Mouse (Mus musculus) hindbrain, embryonic 15.5 days (tissue): ENCODE data around the gene Gm14296. TPM values are rescaled to one million over a fixed set of nuclear protein-coding genes. Genes with fewer than 3 reads are reported as not detected.
"Not testable (repeated sequence)": the region's sequence is repeated elsewhere in the genome, so short reads cannot be mapped to it uniquely, and the experiment has no call there.

ENCODE experiments used
- ATAC-seq: fragments of 200-750 bp; cut with Nextera tagmentation; 2 replicates; pipeline ENCODE4 v1.8.0; 2017; ENCODE audit warnings: low read depth, moderate number of reproducible peaks, moderate TSS enrichment; ENCODE audit not compliant: low FRiP score
- H3K27ac ChIP-seq: fragments of 300-500 bp; sonication (generic); replicated peaks from 2 replicates; pipeline ENCODE4 v1.5.1; 2015; ENCODE audit warnings: mild to moderate bottlenecking, inconsistent platforms
- H3K27me3 ChIP-seq: fragments of 300-500 bp; sonication (generic); 2 replicates; pipeline ENCODE4 v1.6.1; 2015; ENCODE audit warnings: control low read depth, inconsistent platforms
- H3K36me3 ChIP-seq: fragments of 300-500 bp; sonication (generic); 2 replicates; pipeline ENCODE4 v1.6.1; 2015; ENCODE audit warnings: control low read depth, inconsistent platforms
- H3K4me1 ChIP-seq: fragments of 300-500 bp; sonication (generic); replicated peaks from 2 replicates; pipeline ENCODE4 v1.6.1; 2015; ENCODE audit warnings: control low read depth, inconsistent platforms
- H3K4me2 ChIP-seq: fragments of 300-500 bp; sonication (generic); 2 replicates; pipeline ENCODE4 v1.6.1; 2015; ENCODE audit warnings: moderate library complexity, mild to moderate bottlenecking, inconsistent platforms
- H3K4me3 ChIP-seq: fragments of 300-500 bp; sonication (generic); 2 replicates; pipeline ENCODE4 v1.5.1; 2015; ENCODE audit warnings: mild to moderate bottlenecking, inconsistent platforms
- H3K9ac ChIP-seq: fragments of 300-500 bp; sonication (generic); 2 replicates; pipeline ENCODE4 v1.6.1; 2015; ENCODE audit warnings: inconsistent platforms
- H3K9me3 ChIP-seq: fragments of 300-500 bp; sonication (generic); 2 replicates; pipeline ENCODE4 v1.6.1; 2016; ENCODE audit warnings: control low read depth, inconsistent platforms
- WGBS: fragments of 180-500 bp; shearing (Covaris S2); methylation state at CpG from one replicate; pipeline ENCODE4 v1.1.7; 2015; 5-methylcytosine and 5-hydroxymethylcytosine counted together
- polyA plus RNA-seq: library from polyadenylated mRNA; unstranded; fragments of >200 nt; fragmentation: Nextera tagmentation; extraction: Ambion mirVana; gene quantifications from 2 replicates; pipeline ENCODE4 v1.2.1, GENCODE M21; 2015

The Gm14296 gene
- 11.6 and 13.0 TPM in 2 replicates for polyA plus RNA-seq

GRCm38 (mm10) chr2:176927709-176928108 is at the start of gene Gm14296:
Gm14296 (minus strand) TSS chr2:176927809.
- not testable (repeated sequence) for H3K27ac ChIP-seq, H3K4me3 ChIP-seq, H3K9ac ChIP-seq, H3K4me1 ChIP-seq, H3K27me3 ChIP-seq, H3K9me3 ChIP-seq, ATAC-seq, H3K4me2 ChIP-seq, H3K36me3 ChIP-seq
- WGBS: no CpG with 5 or more reads among the region's 2 CpGs

- not testable (repeated sequence) for H3K4me3 ChIP-seq, H3K27me3 ChIP-seq, H3K9ac ChIP-seq, ATAC-seq, H3K9me3 ChIP-seq, H3K4me1 ChIP-seq, H3K4me2 ChIP-seq, H3K36me3 ChIP-seq, H3K27ac ChIP-seq
- no CpG with 5 or more reads among the region's 1 CpGs for WGBS
Observed at GRCm38 (mm10) chr2:176905464-176905863, 22.1 kb downstream of the Gm14296 start.

Other genes starting within 250 kb of the Gm14296 start
- gene Gm14305, start 219.5 kb downstream of the Gm14296 start, polyA plus RNA-seq: 33.1 and 36.1 TPM in 2 replicates
- 8.2 and 9.0 TPM in 2 replicates for gene Gm14295, start 129.2 kb downstream of the Gm14296 start, polyA plus RNA-seq
- gene Gm14408, start 96.7 kb downstream of the Gm14296 start, polyA plus RNA-seq: not detected in 2 replicates
- gene Gm14419, start 73.1 kb upstream of the Gm14296 start, polyA plus RNA-seq: 5.8 and 7.6 TPM in 2 replicates
- gene Gm14401, start 146.5 kb upstream of the Gm14296 start, polyA plus RNA-seq: not detected in 2 replicates